Mouse (Mus musculus): ENCODE results near the gene Tm4sf19.

Gene Tm4sf19

DNA sequence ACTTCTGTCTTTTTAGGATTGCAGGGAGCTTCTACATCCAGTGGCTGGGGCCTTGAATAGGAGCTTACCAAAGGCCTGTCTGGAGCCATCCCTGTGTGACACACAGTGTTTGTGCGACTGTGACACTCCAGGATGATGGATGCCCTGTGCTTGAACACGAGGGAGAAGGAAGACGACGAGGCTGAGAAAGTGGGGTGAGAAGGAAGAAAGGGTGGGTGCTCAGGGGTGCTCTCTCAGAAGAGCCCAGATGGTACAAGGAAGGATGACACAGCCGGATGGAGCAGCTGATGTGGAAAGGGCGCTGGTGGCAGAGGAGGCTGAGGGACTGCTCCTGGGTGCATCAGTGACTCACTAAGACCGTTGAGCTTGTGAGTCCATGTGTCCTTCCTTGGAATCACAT, at the start of gene Tm4sf19:
TSS of gene Tm4sf19 (plus strand) at position 240 of the 400 bp plus-strand sequence.
- DNase-seq (ENCODE audit: low spot score): no peak

- DNase-seq (ENCODE audit: low spot score): no peak
These were observed 49.5 kb upstream of the Tm4sf19 start for GRCm38 (mm10) chr16:32350776-32351175.

GRCm38 (mm10) chr16:32363530-32363929, 36.8 kb upstream of the Tm4sf19 start:
- DNase-seq (ENCODE audit: low spot score): no peak

DNA sequence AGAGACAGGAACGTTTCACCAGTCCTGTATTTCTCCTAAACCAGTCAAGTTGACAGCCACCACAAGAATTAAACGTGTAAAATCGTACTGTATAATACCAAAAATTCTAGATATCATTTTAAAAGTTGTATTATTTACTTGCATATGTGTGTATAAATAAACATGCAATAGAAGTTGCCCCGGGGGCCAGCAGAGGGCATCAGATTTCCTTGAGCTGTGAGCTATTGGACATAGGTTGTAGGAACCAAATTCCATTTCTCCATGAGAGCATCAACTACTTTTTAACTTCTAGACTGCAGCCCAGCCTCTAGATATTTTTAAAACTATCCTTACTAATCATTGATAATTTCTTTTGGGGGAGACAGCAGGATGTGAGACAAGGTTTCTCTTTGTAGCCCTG, 29.0 kb upstream of the Tm4sf19 start:
- DNase-seq (ENCODE audit: low spot score): peak; percentile 42

DNA sequence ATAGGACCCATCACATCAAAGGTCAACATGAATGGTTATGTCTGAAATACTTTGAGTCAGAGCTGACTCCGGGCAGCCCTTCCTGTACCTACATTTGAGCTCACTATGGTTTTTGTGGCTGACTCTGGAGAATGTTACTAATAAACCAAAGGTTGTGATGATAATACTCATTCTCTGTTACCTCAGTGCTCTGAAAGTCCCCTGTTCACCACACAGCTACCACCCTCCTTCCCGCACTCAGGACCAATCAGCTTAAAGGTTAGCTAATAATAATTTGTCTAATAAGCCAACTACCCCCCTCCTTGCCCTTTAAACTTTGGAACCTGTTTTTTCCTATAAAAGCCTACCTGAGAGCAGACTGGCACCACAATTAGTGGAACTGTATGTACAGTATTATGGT, 20.7 kb upstream of the Tm4sf19 start:
- no peak for DNase-seq (ENCODE audit: low spot score)

DNA sequence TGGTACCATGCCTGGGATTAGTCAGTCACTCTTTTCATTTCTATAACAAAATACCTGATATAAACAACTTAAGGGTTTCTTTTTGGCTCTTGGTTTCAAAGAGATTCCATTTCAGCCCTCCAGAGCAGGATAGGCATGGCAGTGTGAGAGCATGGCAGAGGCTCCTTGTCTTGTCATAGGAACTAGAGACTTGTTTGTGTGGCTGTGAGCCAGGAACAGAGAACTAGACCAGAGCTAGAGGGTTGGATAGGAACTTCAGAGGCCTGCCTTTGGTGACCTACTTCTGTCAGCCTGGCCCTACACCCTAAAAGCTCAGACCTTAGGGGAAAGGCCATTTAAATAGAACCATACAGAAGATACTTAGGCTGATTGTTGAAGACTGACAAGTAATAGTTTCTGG, 17.4 kb upstream of the Tm4sf19 start:
- DNase-seq (ENCODE audit: low spot score): no peak

DNA sequence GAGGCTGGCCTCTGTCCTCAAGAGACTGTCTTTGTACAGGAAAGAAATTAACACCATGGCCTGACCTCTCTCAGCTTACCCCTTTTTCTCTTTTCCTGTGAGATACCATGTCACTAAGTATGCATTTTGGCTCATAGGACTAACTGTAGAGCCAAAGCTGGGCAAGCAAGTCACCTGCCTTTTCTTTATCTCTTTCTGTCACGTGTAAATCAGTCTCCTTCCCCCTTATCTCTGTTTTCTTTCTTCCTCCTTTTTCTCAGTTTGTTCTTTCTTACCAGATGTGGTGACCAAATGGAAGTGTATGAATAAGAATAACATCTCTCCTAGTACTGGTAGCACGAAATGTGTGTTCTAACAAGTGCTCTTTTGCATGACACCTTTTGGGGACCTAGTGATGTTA, 15.4 kb upstream of the Tm4sf19 start:
- no peak for DNase-seq (ENCODE audit: low spot score)

GRCm38 (mm10) chr16:32386826-32387225, 13.5 kb upstream of the Tm4sf19 start:
- DNase-seq (ENCODE audit: low spot score): no peak

DNA sequence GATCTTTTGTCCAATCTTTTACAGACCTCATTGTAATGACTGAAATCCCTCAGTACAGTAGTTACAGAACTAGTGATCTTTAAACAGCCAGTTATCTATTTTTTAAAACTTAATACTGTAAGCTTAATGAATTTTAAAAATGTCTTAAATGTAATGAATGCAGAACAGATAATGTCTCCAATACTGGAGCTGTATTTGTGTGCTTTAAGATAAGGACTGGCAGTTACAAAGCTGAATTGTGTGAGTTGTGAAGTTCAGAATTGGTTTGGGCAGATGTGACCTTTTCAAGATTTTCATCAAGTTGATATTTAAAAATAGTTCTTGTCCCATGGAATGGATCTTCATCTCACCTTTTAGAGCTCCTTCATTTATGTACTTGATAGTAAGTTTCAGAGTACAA, 11.3 kb upstream of the Tm4sf19 start:
- DNase-seq (ENCODE audit: low spot score): no peak

DNA sequence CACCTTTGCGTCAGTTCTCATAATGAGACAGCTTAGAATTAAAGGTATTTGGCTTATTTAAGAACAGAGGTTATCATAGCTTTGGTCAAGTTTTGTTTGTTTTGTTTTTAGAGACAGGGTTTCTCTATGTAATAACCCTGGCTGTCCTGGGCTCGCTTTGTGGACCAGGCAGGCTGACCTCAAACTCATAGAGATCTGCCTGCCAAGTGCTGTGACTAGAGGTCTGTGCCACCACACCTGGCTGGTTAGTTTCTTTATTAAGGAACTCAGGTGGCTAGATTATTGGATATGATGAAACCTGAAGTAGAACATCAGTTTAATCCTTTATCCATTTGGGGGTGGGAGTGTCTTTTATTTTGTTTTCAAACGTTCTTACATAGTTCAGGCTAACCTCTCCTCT, 10.5 kb upstream of the Tm4sf19 start:
- DNase-seq (ENCODE audit: low spot score): no peak

DNA sequence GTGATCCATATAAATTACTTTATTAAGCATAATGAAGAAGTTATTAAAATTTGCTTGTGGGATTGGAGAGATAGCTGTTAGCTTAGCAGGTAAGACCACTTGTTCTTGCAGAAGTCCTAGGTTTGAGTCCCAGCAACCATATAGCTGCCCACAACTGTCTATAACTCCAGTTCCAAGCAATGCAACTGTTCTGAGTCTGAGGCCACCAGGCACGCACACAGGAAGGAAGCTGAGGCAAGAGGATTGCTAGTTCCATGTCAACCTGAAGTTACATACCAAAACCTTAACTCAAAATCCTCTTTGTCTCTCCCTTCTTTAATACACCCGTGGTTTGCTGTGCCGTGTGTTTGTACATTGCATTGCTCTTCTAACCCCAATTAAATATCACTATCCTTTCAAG, 9.4 kb upstream of the Tm4sf19 start:
- no peak for DNase-seq (ENCODE audit: low spot score)

DNA sequence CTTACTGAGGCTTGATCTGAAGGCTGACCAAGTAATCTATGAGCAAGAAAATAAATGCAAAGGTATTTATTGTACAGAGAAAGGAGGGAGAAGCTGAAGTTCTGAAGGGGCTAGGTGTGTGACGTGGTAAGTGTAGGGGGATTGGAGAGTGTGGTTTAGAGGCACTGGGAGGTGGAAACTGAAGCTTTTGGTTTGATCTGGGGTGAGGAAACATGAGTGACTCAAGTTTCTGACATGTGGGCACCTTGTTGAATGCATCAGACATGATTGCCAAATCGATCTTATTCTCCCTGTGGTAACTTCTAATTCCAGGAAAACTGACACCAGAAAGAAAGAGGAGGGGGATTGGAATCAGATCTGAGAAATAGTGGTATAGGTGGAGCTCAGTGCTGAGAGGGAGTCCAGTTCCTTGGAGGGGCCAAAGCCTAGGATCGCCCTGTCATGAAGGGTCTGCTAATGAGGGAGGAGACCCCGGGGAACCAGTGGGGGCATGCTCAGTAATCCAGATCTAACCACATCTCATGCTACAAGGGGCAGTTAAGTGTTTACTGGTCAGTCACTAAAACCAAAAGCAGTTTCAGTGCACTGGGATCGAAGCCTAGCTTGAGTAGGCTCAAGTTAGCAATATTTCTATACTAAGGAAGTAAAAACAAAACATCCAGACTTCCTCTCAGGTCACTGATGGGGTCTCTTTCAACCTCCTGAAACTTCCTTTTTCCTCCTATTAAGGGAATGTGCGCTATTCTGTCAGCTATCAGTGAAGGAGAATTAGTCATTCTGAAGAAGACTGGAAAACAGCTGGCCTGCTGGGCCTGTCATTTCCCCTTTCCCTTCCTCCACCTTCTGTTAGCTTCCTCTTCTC, 4.4 kb upstream of the Tm4sf19 start:
- no peak for DNase-seq (ENCODE audit: low spot score)

DNA sequence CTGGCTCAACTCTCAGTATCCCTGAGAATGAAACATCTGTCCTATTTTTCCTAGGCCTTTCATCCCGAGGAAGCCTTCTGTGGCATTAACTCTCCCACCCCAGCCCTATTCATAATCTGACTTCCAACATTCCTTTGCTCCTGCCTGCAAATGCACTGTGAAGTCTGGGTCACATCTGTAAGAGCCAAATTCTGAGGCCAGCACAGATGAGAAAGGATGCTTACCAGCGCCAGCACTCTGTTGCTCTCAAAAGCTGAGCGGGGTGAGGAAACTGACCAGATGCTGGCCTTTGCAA, 3.8 kb upstream of the Tm4sf19 start:
- no peak for DNase-seq (ENCODE audit: low spot score)

GRCm38 (mm10) chr16:32398206-32398605, 2.1 kb upstream of the Tm4sf19 start:
- no peak for DNase-seq (ENCODE audit: low spot score)

DNA sequence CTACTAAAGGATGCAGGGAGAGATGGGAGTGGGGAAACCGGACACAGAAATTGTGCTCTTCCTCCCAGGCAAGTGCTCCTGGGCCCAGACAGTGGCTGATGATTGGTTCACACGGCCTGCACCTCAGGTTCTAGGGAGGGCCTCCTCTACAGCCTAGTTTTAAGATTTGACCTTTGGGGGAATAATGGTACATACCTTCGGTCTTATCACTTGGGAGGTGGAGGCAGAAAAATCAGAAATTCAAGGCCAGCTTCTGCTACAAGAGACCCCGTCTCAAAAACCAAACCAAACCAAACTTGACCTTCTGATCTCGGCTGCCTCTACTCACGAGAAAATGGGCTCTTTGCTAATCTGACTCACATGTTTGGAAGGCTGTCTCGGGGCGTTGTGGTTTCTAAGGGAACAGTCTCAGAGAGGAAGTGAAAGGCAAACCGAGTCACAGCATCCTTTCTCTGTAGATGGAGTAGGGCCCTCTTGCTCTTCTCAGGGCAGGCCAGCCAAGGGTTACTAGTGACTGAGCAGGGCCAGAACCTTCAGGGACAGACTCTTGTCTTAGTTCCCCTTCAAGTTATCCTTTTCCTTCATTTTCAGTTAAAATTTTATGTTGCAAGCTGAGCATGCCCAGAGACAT, 1.1 kb downstream of the Tm4sf19 start:
- DNase-seq (ENCODE audit: low spot score): no peak

DNA sequence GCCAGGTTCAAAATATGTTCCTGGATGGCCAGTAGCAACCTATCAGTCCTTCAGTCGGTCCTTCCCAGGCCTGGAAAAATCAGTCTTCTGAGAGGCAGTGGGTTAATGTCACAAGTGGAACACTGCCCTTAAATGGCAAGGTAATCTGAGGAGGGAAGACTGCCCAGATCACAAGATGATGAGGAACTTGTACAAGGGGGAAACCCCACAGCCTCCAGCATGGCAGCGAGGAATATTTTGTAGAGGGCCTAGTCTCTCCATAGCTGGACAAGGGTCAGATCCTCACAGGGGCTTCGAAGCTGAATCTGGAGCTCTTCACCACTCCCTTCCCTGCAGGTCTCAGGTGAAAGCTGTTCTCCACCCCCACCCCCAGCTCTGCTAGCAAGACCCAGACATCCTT, 2.5 kb downstream of the Tm4sf19 start:
- DNase-seq (ENCODE audit: low spot score): no peak

DNA sequence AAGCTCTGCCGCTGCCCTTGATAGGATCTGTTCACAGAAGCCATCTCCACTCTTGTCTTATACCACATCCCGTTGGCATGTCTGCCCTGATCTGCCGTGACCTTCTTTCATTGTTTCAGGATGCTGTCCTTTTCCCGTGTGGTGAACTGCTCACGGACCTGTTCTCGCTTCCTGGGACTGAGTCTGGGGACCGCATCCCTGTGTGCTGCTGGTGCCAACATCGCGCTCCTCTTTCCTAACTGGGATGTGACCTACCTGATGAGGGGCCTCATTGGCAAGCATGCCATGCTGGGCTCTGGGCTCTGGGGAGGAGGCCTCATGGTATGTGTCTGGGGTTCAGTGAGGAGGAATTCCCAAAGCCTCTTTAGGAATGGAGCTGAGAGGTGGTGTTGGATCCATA, 5.4 kb downstream of the Tm4sf19 start:
- no peak for DNase-seq (ENCODE audit: low spot score)

DNA sequence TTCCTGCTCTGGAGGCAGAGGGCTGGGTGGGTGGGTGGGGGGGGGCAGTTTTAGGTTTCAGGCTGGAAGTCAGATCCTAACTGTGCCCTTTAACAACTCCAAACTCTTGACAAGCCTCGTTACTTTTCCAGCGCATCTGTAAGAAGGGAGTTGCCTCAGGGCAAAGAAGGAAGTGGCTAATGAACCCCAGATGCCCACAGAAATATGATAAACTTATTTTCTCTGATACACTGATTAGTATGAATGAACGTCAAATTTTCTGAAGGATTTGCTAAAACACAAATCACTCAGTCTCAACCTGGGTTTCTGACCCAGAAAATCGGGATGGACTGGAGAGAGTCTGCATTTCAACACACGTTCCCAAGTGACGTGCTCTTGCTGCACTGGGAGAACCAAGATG, 6.4 kb downstream of the Tm4sf19 start:
- no peak for DNase-seq (ENCODE audit: low spot score)

DNA sequence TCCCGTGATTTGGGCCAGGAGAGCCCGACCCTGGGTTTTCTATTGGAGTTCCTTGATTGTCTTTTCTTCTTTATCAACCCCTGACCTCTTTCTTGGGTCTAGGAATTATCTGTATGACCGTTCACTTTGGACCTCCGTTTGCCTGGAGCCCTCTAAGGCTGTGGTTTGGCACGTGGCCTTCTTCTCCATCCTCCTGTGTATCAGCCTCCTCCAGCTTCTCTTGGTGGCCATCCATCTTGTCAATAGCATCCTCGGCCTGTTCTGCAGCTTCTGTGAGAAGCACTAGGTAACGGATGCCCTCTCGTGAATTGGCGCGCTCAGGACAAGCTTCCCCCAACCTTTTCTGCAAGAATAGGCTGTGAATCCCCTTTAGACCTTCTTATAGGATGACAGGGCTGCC, 7.4 kb downstream of the Tm4sf19 start:
- DNase-seq (ENCODE audit: low spot score): no peak

GRCm38 (mm10) chr16:32417457-32417856, 17.2 kb downstream of the Tm4sf19 start:
- DNase-seq (ENCODE audit: low spot score): no peak

- peak; percentile 95 for DNase-seq (ENCODE audit: low spot score)
These were observed 19.5 kb downstream of the Tm4sf19 start, which contains the start of gene Tctex1d2 for GRCm38 (mm10) chr16:32419517-32420483. Tctex1d2 (plus strand) TSS chr16:32419702.

- DNase-seq (ENCODE audit: low spot score): no peak
These were observed 27.2 kb downstream of the Tm4sf19 start for GRCm38 (mm10) chr16:32427506-32427905.

Data from urinary bladder, postnatal 14 days (tissue).